Mouse (Mus musculus): ENCODE measurements around the gene Madd.
"Not testable (repeated sequence)": the region's sequence is repeated elsewhere in the genome, so short reads cannot be mapped to it uniquely, and the experiment has no call there.

Madd gene

GRCm38 (mm10) chr2:91128761-91129160 lies 54.9 kb downstream of the Madd start:
- DNase-seq (ENCODE audit: extremely low spot score, low read depth, low spot score), result no peak

GRCm38 (mm10) chr2:91125101-91125500 lies 58.5 kb downstream of the Madd start:
- no peak for DNase-seq (ENCODE audit: extremely low spot score, low read depth, low spot score)

- DNase-seq (ENCODE audit: extremely low spot score, low read depth, low spot score), result no peak
These were observed 60.1 kb downstream of the Madd start for GRCm38 (mm10) chr2:91123521-91123920.

DNA sequence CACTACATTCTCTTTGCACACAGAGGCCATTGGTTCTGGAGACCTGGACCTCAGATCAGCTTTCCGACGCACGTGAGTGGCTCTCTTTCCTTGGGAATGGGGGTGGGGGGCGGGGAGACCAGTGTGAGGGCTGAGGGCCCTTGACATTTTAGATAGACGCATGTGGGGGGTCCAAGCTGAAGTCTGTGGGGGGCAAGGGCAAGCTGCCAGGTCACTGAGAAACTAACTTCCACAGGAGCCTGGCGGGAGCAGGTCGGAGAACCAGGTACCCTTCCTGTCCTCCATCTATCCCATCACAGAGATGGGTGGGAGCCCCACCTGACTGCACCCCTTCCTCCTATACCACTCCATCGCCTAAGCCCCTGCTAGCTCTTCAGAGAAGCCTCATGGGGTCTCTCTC lies 62.1 kb downstream of the Madd start:
- DNase-seq (ENCODE audit: extremely low spot score, low read depth, low spot score), result no peak

GRCm38 (mm10) chr2:91121011-91121410 lies 62.6 kb downstream of the Madd start:
- DNase-seq (ENCODE audit: extremely low spot score, low read depth, low spot score), result no peak

- DNase-seq (ENCODE audit: extremely low spot score, low read depth, low spot score), result no peak
These were observed 63.4 kb downstream of the Madd start for GRCm38 (mm10) chr2:91120261-91120671.

GRCm38 (mm10) chr2:91119551-91119950 lies 64.1 kb downstream of the Madd start:
- DNase-seq (ENCODE audit: extremely low spot score, low read depth, low spot score), result no peak

DNA sequence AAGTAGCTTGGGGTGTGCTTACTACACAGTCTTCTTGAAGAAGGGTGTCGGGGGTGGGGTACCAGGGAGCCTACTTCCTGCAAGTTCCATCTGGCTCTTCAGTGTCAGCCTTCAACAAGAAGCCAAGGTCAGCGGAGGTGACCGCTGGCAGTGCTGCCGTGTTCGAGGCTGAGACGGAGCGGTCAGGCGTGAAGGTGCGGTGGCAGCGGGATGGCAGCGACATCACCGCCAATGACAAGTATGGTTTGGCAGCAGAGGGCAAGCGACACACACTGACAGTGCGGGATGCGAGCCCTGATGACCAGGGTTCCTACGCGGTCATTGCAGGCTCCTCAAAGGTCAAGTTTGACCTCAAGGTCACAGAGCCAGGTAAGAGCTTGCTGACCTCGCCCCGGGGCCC lies 64.6 kb downstream of the Madd start:
- DNase-seq (ENCODE audit: extremely low spot score, low read depth, low spot score), result no peak

GRCm38 (mm10) chr2:91118647-91119046 lies 65.0 kb downstream of the Madd start:
- DNase-seq (ENCODE audit: extremely low spot score, low read depth, low spot score), result no peak

DNA sequence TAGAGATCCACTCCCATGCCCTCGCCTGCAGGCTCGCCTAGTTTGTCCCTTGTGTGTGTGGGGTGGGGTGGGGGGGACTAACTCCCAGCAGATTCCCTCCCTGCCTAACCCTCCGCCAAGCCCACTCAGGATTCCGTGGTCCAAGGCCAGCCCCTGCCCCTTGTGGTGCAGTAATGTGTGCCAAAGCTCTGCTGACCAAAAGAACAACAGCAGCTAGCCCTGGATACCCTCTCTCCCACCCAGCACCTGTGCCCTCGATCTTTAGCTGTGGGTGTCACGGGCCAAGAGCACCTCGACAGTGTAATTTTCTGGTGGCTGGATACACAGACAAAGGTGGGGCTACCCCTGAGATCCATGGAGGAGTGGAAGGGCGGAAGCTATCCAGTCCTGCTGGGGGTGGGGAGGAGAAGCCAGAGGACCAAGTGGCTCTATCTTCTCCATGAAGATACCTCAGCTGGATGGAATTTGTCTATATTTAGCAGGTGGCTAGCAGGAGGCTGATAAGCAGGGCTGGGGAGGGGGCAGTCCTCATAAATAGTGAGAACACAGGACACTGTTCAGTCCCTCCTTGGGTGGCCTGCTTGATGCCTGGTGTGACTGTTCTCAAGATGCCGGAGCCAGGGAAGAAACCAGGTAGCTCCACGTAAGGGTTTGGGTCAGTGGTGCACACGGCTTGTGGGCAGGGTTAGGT lies 65.9 kb downstream of the Madd start, which contains the start of gene Mybpc3:
Gene Mybpc3, plus strand, starts transcription at position 560 of the 691 bp plus-strand sequence.
- DNase-seq (ENCODE audit: extremely low spot score, low read depth, low spot score), result no peak

GRCm38 (mm10) chr2:91116842-91117241 lies 66.8 kb downstream of the Madd start:
- DNase-seq (ENCODE audit: extremely low spot score, low read depth, low spot score), result no peak

GRCm38 (mm10) chr2:91115578-91115970 lies 68.1 kb downstream of the Madd start:
- no peak for DNase-seq (ENCODE audit: extremely low spot score, low read depth, low spot score)

GRCm38 (mm10) chr2:91114781-91115577 lies 68.7 kb downstream of the Madd start:
- peak; percentile 79 for DNase-seq (ENCODE audit: extremely low spot score, low read depth, low spot score)

GRCm38 (mm10) chr2:91113852-91114251 lies 69.8 kb downstream of the Madd start:
- DNase-seq (ENCODE audit: extremely low spot score, low read depth, low spot score), result no peak

DNA sequence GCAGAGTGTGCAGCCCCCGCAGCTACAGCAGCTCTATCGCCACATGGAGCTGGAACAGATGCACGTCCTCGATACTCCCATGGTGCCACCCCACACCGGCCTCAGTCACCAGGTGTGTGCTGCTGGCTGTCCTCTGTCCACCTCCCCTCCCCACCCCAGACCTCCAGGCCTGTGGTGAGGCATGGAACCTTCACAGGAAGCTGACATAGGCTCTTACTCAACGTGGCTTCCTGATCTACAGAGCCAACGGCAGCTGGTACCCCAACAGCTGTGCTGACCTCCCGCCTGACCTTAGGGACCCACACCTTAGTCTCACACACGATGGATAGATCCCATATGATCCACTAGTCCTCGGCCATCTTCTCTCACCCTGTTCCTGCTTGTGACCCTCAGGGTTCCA lies 70.3 kb downstream of the Madd start:
- no peak for DNase-seq (ENCODE audit: extremely low spot score, low read depth, low spot score)

GRCm38 (mm10) chr2:91112491-91112890 lies 71.1 kb downstream of the Madd start:
- no peak for DNase-seq (ENCODE audit: extremely low spot score, low read depth, low spot score)

- DNase-seq (ENCODE audit: extremely low spot score, low read depth, low spot score), result not testable (repeated sequence)
These were observed 71.8 kb downstream of the Madd start for GRCm38 (mm10) chr2:91111832-91112231.

DNA sequence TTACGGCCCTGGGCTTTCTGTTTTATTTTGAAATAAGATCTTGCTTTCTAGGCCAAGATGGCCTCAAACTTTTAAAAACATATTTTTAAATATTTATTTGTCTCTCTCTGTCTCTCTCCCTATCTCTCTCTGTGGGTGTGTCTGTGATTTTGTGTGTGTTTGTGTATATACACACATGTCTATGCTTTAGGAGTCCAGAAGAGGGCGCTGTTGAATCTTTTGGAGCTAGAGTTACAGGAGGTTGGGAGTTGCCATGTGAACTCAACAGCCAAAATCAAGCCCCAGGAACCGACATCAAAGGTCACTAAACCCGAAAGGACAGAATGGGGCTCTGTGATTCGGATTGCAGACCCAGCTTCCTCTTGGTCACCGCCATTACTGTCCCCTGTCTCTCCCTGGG lies 73.2 kb downstream of the Madd start:
- DNase-seq (ENCODE audit: extremely low spot score, low read depth, low spot score), result no peak

DNA sequence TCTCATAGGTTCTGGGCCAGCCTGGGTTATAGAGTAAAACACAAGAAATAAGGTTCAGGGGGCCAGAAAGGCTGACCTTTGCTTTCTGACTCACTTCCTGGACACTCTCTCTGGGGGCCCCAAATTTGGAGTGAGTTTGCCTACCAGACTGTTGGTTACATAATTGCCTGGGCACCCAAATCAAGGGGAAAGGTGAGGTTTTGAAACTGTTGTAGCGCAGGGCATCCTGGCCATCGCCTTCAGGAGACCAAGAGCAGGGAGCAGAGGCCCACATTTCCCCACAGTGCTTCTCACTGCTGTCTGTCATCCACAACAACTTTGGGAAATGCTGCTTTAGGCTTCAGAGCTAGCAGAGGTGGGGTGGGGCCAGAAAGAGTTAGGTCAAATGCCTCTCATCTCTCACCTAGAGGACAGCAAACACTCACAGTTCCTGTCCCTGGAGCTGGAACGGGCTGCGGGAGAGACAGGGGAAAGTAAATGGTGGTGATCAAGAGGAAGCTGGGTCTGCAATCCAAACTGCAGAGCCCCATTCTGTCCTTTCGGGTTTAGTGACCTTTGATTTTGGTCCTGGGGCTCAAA lies 73.7 kb downstream of the Madd start:
- DNase-seq (ENCODE audit: extremely low spot score, low read depth, low spot score), result no peak

GRCm38 (mm10) chr2:91109241-91109640 lies 74.4 kb downstream of the Madd start:
- DNase-seq (ENCODE audit: extremely low spot score, low read depth, low spot score), result no peak

- no peak for DNase-seq (ENCODE audit: extremely low spot score, low read depth, low spot score)
These were observed 75.5 kb downstream of the Madd start for GRCm38 (mm10) chr2:91108156-91108555.

Data from hindlimb bud, embryonic 11.5 days (tissue).